Mouse (Mus musculus) E14TG2a.4 (cell line): ENCODE data around the gene Gm8332.
"Not testable (repeated sequence)": the region's sequence is repeated elsewhere in the genome, so short reads cannot be mapped to it uniquely, and the experiment has no call there.

Source experiments
- CTCF ChIP-seq: conservative IDR thresholded peaks from 2 replicates; pipeline ENCODE4 v1.5.1; 2014; ENCODE audit warnings: low read length
- NANOG ChIP-seq: IDR thresholded peaks from 2 replicates; pipeline ENCODE4 v1.6.1; 2014; ENCODE audit warnings: borderline replicate concordance, low read length, mixed read lengths

GRCm38 (mm10) chr12:88245786-88246185, 4.1 kb downstream of the Gm8332 start:
- TF ChIP-seq CTCF, NANOG: not testable (repeated sequence)
